Mouse (Mus musculus) ES-Bruce4 (cell line): Measurements from ENCODE around the gene Fancc. TPM values are rescaled to one million over a fixed set of nuclear protein-coding genes. Genes with fewer than 3 reads are reported as not detected.

Experiments used
- H3K27ac ChIP-seq: 2 replicates; pipeline ENCODE4 v1.5.1; 2012; ENCODE audit warnings: low read length, inconsistent platforms; ENCODE audit not compliant: insufficient read depth
- H3K27me3 ChIP-seq: 2 replicates; pipeline ENCODE4 v1.6.1; 2012; ENCODE audit warnings: mild to moderate bottlenecking, low read length, inconsistent platforms; ENCODE audit not compliant: control insufficient read depth, poor library complexity, insufficient read depth, severe bottlenecking
- H3K36me3 ChIP-seq: 2 replicates; pipeline ENCODE4 v1.6.1; 2012; ENCODE audit warnings: inconsistent platforms, mild to moderate bottlenecking, low read length, moderate library complexity; ENCODE audit not compliant: control insufficient read depth, poor library complexity, insufficient read depth, severe bottlenecking
- H3K4me1 ChIP-seq: one replicate; pipeline ENCODE4 v1.8.1; 2011; ENCODE audit warnings: low read length; ENCODE audit not compliant: control insufficient read depth, insufficient read depth
- H3K4me3 ChIP-seq: 2 replicates; pipeline ENCODE4 v1.5.1; 2011; ENCODE audit warnings: low read depth, mild to moderate bottlenecking, low read length
- H3K9ac ChIP-seq: 2 replicates; pipeline ENCODE4 v1.6.1; 2012; ENCODE audit warnings: low read depth, mild to moderate bottlenecking, inconsistent platforms; ENCODE audit not compliant: poor library complexity, severe bottlenecking
- H3K9me3 ChIP-seq: replicated peaks from 2 replicates; pipeline ENCODE4 v1.6.1; 2012; ENCODE audit warnings: mild to moderate bottlenecking, low read length, inconsistent platforms; ENCODE audit not compliant: control insufficient read depth, poor library complexity, insufficient read depth, severe bottlenecking
- CTCF ChIP-seq: IDR thresholded peaks from one replicate; pipeline ENCODE4 v1.8.1; 2011; ENCODE audit warnings: low read depth, low read length
- EP300 ChIP-seq: IDR thresholded peaks from 2 replicates; pipeline ENCODE4 v1.6.1; 2011; ENCODE audit warnings: low read depth, low read length; ENCODE audit not compliant: insufficient read depth
- POLR2A ChIP-seq: IDR thresholded peaks from one replicate; pipeline ENCODE4 v1.8.1; 2011; ENCODE audit warnings: low read length; ENCODE audit not compliant: insufficient read depth
- polyA plus RNA-seq: library from polyadenylated mRNA; stranded (reverse); fragments of >200 nt; gene quantifications from 2 replicates; pipeline ENCODE4 v1.2.4, GENCODE M21; 2011; ENCODE audit warnings: low read depth; ENCODE audit not compliant: missing spikeins, insufficient read depth, insufficient read length

Fancc gene
- polyA plus RNA-seq, 1 experiment: 13.3 TPM

- TF ChIP-seq CTCF: no peak
- no peak for TF ChIP-seq POLR2A
- TF ChIP-seq EP300: no peak
- Histone ChIP-seq H3K4me1 (peaks cover 2% of the 10 kb centered on the region), H3K27me3 (no peaks in the 10 kb centered on the region), H3K36me3 (no peaks in the 10 kb centered on the region), H3K27ac (peak overlapping the region; percentile 45), H3K9ac (no peak overlapping the region), H3K9me3 (no peaks in the 10 kb centered on the region), H3K4me3 (no peak overlapping the region)
Observed at GRCm38 (mm10) chr13:63268371-63268770, 228.7 kb downstream of the Fancc start.

DNA sequence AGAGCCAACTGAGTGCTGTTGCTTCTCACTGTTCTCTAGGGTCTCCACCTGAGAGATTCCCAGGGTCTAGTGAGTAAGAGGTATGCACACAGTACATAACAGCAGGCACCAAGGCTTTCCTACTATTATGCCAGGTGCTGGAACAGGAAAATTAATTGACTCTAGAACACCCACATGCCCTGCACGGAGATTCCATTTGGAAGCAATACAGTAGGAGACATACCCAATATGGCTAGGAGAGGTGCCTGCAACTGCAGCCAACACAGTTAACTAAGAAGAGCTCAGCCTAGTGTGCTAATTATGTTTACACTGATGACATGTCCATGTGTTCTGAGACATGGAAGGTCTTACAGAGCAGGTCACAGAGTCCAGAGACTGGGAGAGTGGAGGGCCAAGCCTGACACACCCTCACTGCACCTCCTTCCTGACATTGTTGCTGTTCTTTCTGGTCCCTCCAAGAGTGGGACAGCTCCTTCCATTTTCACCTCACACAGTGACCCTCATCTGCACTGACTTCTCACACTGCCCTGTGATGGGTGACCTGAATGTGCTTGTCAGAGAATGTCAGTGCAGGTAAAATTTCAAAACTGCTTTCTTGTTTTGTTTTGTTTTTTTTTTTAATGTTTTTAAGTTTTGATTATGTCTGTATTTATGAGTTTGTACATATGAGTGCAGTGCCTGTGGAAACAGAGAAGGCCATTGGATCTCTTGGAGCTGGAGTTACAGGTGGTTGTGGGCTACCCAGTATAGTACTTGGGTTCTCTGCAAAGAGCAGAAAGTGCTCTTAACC lies 234.7 kb downstream of the Fancc start:
- Histone ChIP-seq H3K4me1 (no peaks in the 10 kb centered on the region), H3K27ac (no peak overlapping the region), H3K9ac (no peak overlapping the region), H3K4me3 (no peak overlapping the region), H3K36me3 (no peaks in the 10 kb centered on the region; the same call in 1 of the 2 replicates), H3K27me3 (no peaks in the 10 kb centered on the region), H3K9me3 (no peaks in the 10 kb centered on the region)
- no peak for TF ChIP-seq POLR2A
- TF ChIP-seq EP300: no peak
- TF ChIP-seq CTCF: no peak

DNA sequence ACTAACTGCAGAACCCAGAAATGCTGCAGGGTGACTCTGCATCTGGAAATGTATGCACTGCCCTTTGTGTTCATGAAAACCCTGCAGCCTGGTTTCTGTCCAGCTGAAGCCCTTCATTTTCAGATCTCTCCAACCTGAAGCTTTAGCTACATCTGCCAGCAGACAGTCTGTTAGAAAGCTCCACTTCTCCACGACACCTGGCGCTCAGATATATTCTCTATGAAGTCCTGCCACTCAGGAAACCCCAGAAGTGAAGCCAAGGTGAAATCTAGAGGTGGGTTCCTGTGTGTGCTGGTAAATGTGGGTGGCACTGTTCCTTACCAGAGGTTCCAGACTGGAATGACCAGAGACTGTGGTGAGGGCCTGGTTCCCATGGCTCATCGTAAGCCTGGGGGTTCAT lies 235.4 kb downstream of the Fancc start:
- H3K9me3 ChIP-seq: no peaks in the 10 kb centered on the region
- H3K4me1 ChIP-seq: no peaks in the 10 kb centered on the region
- no peaks in the 10 kb centered on the region for H3K27me3 ChIP-seq
- H3K36me3 ChIP-seq: no peaks in the 10 kb centered on the region; the same call in 1 of the 2 replicates
- no peak overlapping the region for H3K4me3 ChIP-seq
- TF ChIP-seq CTCF (no peak), EP300 (no peak), POLR2A (no peak)
- no peak overlapping the region for H3K27ac ChIP-seq
- no peak overlapping the region for H3K9ac ChIP-seq

GRCm38 (mm10) chr13:63260753-63261631 lies 236.1 kb downstream of the Fancc start:
- Histone ChIP-seq H3K27me3 (no peaks in the 10 kb centered on the region), H3K4me3 (no peak overlapping the region), H3K9me3 (no peaks in the 10 kb centered on the region), H3K36me3 (no peaks in the 10 kb centered on the region; the same call in 1 of the 2 replicates), H3K9ac (no peak overlapping the region), H3K4me1 (no peaks in the 10 kb centered on the region), H3K27ac (no peak overlapping the region)
- TF ChIP-seq POLR2A (no peak), CTCF (no peak), EP300 (no peak)

DNA sequence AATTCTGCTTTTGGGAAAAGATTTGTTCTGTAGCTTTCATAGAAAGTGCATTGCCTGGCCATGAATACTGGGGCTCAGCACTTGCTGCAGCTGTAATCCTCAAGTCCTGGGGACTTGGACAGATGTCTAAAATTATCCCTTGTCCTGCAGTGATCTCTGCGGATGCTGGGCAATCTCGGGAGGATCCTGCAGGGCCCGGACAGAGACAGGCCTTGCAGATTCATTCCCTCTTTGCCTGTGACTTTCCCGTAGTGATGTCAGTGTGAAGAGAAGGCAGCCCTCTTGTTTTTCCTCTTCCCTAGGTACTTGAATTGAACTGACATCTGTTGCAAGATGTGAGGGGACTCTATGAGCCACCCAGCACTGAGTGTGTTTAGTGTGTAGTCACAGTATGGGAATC lies 236.9 kb downstream of the Fancc start:
- no peak overlapping the region for H3K4me3 ChIP-seq
- no peaks in the 10 kb centered on the region; the same call in 1 of the 2 replicates for H3K36me3 ChIP-seq
- no peaks in the 10 kb centered on the region for H3K4me1 ChIP-seq
- H3K27ac ChIP-seq: no peak overlapping the region
- TF ChIP-seq EP300: no peak
- no peak for TF ChIP-seq POLR2A
- TF ChIP-seq CTCF: no peak
- no peaks in the 10 kb centered on the region for H3K9me3 ChIP-seq
- H3K27me3 ChIP-seq: no peaks in the 10 kb centered on the region
- H3K9ac ChIP-seq: no peak overlapping the region

DNA sequence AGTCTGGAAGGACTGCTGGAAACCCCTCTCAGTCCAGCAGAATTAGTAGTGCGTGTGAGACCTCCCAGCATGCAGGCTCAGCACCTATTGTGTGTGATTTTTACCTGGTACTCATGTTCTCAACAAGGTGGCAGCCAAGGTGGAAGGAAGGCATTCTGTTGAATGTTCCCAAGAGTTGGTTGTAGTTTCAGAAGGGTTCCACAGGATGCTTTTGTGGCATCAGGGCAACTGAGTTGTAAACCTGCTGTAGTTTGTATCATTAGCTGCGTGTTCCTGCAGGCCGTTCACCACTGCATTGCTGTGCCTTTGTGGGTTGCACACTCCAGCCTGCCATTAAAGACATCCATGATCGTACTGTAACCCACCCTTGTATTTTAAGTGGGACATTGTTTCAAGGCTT lies 238.4 kb downstream of the Fancc start:
- Histone ChIP-seq H3K27me3 (no peaks in the 10 kb centered on the region), H3K27ac (no peak overlapping the region), H3K9ac (no peak overlapping the region), H3K4me1 (no peaks in the 10 kb centered on the region), H3K4me3 (no peak overlapping the region), H3K36me3 (no peaks in the 10 kb centered on the region; the same call in 1 of the 2 replicates), H3K9me3 (no peaks in the 10 kb centered on the region)
- TF ChIP-seq POLR2A: no peak
- no peak for TF ChIP-seq CTCF
- no peak for TF ChIP-seq EP300
